Mouse (Mus musculus) CH12F3 (cell line): ENCODE measurements around the gene Pisd.

Experiments
- in situ Hi-C: fragments of 300-500 bp; cut with MboI; formaldehyde crosslinking; loops from 2 replicates; pipeline ENCODE4 v1.14.3; 2020; ENCODE audit warnings: low sequenced_read_pairs

Gene Pisd

GRCm38 (mm10) chr5:32711485-32711884 lies 74.0 kb downstream of the Pisd start:
- in situ Hi-C loops, result no loop called here

GRCm38 (mm10) chr5:32706226-32706780 lies 79.1 kb downstream of the Pisd start:
- in situ Hi-C loops, result no loop called here

GRCm38 (mm10) chr5:32697208-32697867 lies 88.1 kb downstream of the Pisd start:
- in situ Hi-C loops, result no loop called here

- in situ Hi-C loops, result no loop called here
Observed at GRCm38 (mm10) chr5:32693411-32693810, 92.0 kb downstream of the Pisd start.
